Mouse (Mus musculus): ENCODE data around the gene Itm2b.

- TF ChIP-seq CTCF (IDR thresholded peaks at IDR 0.05; ENCODE audit: low read depth, low read length) (no peak), POLR2A (IDR thresholded peaks at IDR 0.05; ENCODE audit: extremely low read depth, insufficient read depth, low read length) (no peak)
Measured at GRCm38 (mm10) chr14:73345614-73346013, 39.5 kb downstream of the Itm2b start.
